Mouse (Mus musculus) gastrocnemius, postnatal 10 days (tissue): ENCODE results near the gene Ascc3. TPM values are rescaled to one million over a fixed set of nuclear protein-coding genes. Genes with fewer than 3 reads are reported as not detected.

ENCODE experiments used
- DNase-seq: peaks from one replicate; pipeline ENCODE4 v3.0.0; 2021; ENCODE audit warnings: mixed read lengths
- total RNA-seq, 2 experiments: library from RNA; stranded (reverse); gene quantifications; 2 replicates each; pipeline ENCODE4 v1.2.3; 2021

Gene Ascc3
- total RNA-seq, 2 experiments from 2014 or later: 13.6 to 17.1 TPM

- DNase-seq: no peak
Observed at GRCm38 (mm10) chr10:50762984-50763383, 170.5 kb downstream of the Ascc3 start.

DNA sequence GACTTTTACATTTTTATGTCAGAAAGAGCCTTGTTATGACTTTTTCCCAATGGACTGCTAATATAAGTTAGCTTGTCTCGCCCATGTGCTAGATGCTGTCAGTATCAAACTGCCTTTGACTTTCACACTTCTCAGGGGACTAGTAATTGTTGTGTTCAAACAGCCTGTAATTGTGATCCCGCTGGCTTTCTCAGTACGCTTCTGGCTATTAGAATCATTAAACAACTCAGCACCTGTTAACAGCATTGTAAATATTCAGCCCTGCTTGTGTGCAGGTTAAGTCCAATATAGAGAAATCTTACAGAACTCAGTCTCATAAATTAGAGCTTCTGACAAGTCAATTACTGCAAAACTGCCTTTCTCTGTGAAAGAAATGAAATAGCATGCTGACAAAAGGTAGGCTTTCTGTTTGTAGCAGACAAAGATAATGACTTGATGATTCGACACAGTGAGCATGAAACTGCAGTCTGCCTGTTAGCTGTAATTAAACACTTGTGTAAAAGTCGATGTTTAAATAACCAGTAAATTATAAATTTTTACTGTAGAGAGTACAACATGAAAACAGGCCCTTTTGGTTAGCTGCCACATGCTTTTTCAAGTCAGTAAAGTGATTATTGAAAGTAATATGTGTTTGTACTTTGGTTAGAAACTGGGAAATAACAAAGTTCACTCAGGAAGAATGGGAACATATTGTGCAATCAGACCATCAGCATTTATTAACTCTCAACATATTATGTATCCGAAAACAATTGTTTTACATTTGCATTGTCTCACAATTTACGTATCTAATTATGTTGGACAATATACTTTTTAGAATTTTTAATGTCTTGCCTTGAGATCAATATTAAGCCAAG lies 171.2 kb downstream of the Ascc3 start:
- no peak for DNase-seq

DNA sequence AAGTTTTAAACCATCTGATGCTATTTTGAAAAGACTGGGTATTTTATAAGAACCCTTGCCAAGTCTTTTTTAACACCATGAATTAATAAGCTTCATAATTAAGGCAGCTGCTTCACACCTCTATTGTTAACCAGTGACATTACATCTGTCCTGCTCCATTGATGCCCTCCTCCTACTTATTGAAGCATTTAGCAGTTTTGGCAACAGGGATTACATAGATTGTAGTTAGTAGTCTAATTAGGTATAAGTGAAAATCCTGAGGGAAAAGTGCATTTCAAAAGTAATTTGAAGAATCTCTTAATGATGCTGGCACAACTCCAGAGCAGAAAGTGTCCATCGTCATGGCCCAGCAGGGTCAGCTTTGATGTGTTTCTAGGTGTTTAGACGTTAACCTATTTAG lies 180.3 kb downstream of the Ascc3 start:
- no peak for DNase-seq

GRCm38 (mm10) chr10:50773846-50774245 lies 181.4 kb downstream of the Ascc3 start:
- no peak for DNase-seq

DNA sequence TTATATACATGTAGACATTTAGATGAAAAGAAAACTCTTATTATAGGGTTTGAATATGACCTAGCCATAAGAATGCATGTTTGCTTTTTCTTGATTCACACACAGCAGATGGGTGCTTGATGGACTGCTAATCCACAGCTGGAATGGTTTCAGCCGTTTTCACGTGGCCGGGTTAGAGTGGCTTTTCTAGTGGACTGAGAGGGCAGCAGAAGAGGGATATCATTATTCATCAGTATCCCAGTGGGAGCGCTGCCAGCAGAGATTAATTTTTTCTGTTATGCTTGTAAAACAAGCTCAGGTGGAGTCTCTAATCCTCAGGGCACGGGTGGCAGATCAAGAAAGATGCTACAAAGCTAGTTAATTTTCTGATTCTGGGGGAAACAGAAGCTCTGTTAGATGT lies 200.4 kb downstream of the Ascc3 start:
- DNase-seq: no peak

DNA sequence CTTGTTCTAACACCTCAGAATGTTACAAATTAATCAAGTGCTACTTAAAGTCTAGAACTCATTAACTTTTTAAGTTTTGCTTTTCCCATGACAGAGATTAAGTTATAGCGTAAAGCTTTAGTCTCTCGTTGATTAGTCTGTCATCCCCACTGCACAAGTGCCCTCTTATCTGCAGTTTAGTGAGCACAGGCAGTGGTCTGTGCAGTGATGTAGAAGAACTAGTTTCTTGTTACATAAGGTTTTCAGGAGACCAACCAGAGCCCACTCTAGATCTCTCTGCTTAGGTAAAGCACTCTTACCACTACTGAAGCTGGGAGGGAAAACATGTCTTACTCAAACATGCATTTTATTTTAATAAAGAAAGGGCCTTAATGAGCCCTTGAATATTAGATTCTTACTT lies 209.1 kb downstream of the Ascc3 start:
- no peak for DNase-seq

DNA sequence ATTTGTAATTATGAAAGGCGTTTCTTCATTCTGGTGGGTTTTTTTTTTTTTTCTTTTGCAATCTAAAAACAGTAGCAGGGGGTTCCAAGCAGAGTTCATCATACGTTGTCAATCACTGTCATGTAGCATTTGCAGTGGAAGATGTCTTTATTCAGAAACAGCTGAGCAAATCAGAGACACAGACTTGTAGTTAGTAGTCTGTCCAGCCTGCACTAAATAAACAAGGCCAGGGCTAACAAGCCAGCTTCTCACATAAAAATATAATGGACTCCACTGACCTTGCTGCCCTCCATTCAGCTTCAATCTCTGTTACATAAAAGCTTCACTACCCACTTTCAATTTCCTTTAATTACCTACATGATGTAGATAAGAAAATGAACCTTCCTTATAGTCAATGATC lies 209.9 kb downstream of the Ascc3 start:
- no peak for DNase-seq

- DNase-seq: no peak
Observed at GRCm38 (mm10) chr10:50806166-50806565, 213.7 kb downstream of the Ascc3 start.

- DNase-seq: no peak
Observed at GRCm38 (mm10) chr10:50822363-50822762, 229.9 kb downstream of the Ascc3 start.

- no peak for DNase-seq
Observed at GRCm38 (mm10) chr10:50826829-50827228, 234.4 kb downstream of the Ascc3 start.

DNA sequence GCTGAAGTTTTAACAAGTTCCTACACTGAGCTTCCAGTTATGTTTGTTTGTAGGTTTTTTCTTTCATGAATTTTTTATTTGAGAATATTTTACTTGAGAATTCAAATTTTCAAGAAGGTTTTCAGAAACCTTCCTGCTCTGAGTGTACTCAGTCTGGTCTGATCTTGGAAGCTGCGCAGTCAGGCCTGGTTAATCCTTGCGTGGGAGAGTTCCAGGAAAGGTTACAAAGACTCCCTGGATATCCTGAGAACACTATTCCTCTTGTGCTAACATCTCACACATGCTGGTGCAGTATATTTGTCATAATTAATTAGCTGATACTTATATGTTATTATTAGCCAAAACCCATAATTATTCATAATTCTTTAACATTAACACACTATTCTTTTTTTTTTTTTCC lies 242.1 kb downstream of the Ascc3 start:
- DNase-seq: no peak

DNA sequence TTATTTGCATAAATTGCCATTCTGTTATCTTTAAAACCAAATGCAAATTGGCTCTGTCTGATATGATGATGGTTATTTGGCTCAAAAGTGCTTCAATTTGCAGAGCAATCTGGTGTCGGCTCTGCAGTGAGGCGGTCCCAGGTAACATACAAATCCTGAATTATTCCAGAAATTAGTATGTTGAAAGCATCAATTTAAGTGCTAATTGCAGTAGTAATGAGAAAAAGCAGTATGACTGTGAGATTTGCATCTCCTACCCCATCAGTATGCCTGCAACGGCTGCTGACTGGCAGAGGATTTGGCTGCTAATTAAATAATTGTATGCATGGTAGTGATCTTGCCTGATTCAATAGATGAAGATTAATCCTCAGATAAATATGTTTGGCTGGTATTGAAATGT lies 250.9 kb downstream of the Ascc3 start:
- DNase-seq: no peak

DNA sequence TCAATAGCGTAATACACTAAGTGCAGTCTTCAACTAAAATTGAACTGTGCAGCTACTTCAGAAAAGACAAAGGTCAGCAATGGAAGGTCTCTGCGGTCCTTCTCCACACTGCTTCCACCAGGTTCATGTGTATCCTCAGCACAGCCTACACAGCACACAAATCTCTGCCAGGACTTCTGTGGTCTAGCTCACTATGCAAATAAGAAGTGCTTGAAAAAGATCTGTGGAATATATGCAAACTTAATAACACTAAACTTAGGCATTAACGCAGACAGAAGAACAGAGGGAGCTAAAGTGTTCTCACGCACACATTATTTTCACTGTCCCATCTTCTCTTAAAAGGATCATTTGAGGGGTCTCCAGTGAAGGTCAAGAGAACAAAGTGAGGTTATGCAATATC lies 275.7 kb downstream of the Ascc3 start:
- no peak for DNase-seq

DNA sequence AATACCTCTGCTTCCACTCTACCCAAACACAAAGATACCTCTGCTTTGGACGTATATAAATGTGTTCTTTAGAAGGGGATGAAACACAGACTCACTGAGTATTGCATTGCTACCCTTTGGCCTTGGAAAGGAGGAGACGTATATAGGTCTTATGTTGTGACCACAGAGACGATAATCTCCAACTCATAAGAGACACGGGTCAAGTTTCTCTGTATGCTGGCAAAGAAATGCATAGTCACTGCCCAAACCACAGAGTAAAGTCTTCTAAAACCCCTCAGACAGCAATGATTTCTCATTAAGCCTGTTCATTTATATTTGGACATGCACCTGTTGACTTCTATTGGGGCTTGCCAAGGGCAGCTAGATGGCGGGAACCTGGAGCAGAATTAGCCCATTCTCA lies 284.5 kb downstream of the Ascc3 start:
- DNase-seq: no peak

- no peak for DNase-seq
Observed at GRCm38 (mm10) chr10:50881476-50882069, 289.1 kb downstream of the Ascc3 start.

- no peak for DNase-seq
Observed at GRCm38 (mm10) chr10:50882366-50882765, 289.9 kb downstream of the Ascc3 start.

GRCm38 (mm10) chr10:50886305-50886704 lies 293.8 kb downstream of the Ascc3 start:
- no peak for DNase-seq

- no peak for DNase-seq
Observed at GRCm38 (mm10) chr10:50890621-50891020, 298.2 kb downstream of the Ascc3 start.

GRCm38 (mm10) chr10:50891876-50892711 lies 299.6 kb downstream of the Ascc3 start:
- no peak for DNase-seq

- no peak for DNase-seq
Observed at GRCm38 (mm10) chr10:50892751-50893320, 300.4 kb downstream of the Ascc3 start.

DNA sequence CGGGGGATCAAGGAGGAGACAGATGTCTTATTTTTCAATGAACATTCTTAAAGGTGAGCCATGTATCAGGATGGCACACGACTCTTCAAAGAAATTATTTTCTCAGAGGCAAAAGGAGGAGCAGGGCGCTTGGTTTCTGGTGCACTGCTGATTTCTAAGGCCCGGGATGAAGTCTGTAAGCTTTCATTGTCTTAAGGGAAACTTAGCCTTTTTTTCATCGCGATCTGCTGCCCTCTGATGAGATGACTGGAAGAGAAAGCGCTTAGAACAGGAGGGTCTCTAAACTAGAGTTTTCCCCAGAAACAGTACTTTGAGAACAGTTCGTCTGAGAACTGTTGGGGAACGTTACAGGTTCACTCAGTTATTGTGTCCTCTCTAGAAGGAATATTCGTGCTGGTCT lies 301.1 kb downstream of the Ascc3 start:
- no peak for DNase-seq

DNA sequence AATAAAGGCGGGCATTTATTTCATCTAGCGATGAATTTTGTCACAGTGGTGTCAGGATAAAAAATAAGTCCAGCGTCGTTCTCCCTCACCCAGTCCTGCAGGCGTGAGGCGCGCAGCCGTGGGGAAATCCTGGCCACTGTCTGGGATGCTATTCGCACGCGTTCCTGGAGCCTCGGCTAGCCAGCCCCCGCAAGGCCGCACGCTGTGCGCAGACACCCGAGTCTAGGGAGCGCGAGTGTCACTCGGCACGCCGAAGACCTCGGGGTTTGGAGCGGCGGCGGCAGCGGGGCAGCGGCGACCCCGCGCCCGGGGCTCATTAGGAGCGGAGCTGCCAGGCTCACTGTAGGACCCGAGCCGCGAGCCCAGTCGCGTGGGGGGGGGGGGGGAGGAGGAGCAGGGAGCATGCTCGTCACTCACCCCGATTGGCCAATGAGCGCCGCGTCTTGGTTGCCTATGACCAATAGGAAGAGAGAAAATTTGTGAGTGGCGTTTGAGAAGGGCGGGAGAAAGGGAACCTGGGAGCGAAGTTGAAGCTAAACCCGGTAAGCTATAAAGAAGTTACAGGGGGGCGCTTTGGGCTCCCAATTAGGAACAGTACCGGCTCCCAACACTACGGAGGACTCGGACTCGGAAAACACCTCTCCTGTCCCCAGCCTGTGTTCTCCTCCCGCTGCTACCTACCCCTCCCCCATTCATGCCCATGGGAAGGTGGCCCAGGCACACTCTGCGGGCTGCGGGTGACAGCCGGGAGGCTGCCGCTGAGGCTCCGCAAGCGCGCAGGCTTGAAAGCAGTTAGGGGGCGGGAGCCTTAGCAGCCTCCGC lies 301.9 kb downstream of the Ascc3 start, which contains the start of gene Sim1:
Gene Sim1 (plus strand): TSS at position 585 of the 822 bp plus-strand sequence.
- DNase-seq: peak; percentile 56
